Mouse (Mus musculus) neural tube, embryonic 14.5 days (tissue): ENCODE measurements around the gene Unc119. TPM values are rescaled to one million over a fixed set of nuclear protein-coding genes. Genes with fewer than 3 reads are reported as not detected.
A peak's percentile ranks its signal among the peaks of the same experiment; 100 is the strongest.

Source experiments
- ATAC-seq: fragments of 200-750 bp; cut with Nextera tagmentation; 2 replicates; pipeline ENCODE4 v1.8.0; 2017; ENCODE audit warnings: low read depth, mild to moderate bottlenecking, moderate TSS enrichment, moderate library complexity
- H3K27ac ChIP-seq: fragments of 300-500 bp; sonication (generic); 2 replicates; pipeline ENCODE4 v1.5.1; 2014; ENCODE audit warnings: low read depth, mild to moderate bottlenecking, control low read depth, low read length, moderate library complexity, mixed read lengths
- H3K27me3 ChIP-seq: fragments of 300-500 bp; sonication (generic); 2 replicates; pipeline ENCODE4 v1.6.1; 2014; ENCODE audit warnings: low read length; ENCODE audit not compliant: control insufficient read depth, insufficient read depth
- H3K36me3 ChIP-seq: fragments of 300-500 bp; sonication (generic); 2 replicates; pipeline ENCODE4 v1.6.1; 2014; ENCODE audit warnings: low read length, mixed read lengths; ENCODE audit not compliant: control insufficient read depth, insufficient read depth
- H3K4me1 ChIP-seq: fragments of 300-500 bp; sonication (generic); 2 replicates; pipeline ENCODE4 v1.6.1; 2014; ENCODE audit warnings: low read length; ENCODE audit not compliant: control insufficient read depth, insufficient read depth
- H3K4me2 ChIP-seq: fragments of 300-500 bp; sonication (generic); 2 replicates; pipeline ENCODE4 v1.6.1; 2014; ENCODE audit warnings: mild to moderate bottlenecking, low read depth, low read length, control low read depth
- H3K4me3 ChIP-seq: fragments of 300-500 bp; sonication (generic); 2 replicates; pipeline ENCODE4 v1.5.1; 2014; ENCODE audit warnings: low read depth, low read length, control low read depth, mixed read lengths
- H3K9ac ChIP-seq: fragments of 300-500 bp; sonication (generic); replicated peaks from 2 replicates; pipeline ENCODE4 v1.6.1; 2014; ENCODE audit warnings: low read depth, mild to moderate bottlenecking, control low read depth, low read length, mixed read lengths
- H3K9me3 ChIP-seq: fragments of 300-500 bp; sonication (generic); 2 replicates; pipeline ENCODE4 v1.6.1; 2016; ENCODE audit warnings: low read length; ENCODE audit not compliant: control insufficient read depth
- WGBS: fragments of 180-500 bp; shearing (Covaris S2); extraction: QIAGEN DNeasy Blood & Tissue Kit; methylation state at CpG from one replicate; pipeline ENCODE4 v1.1.7; 2014; 5-methylcytosine and 5-hydroxymethylcytosine counted together
- polyA plus RNA-seq: library from polyadenylated mRNA; unstranded; fragments of >200 nt; fragmentation: Nextera tagmentation; extraction: Ambion mirVana; gene quantifications from 2 replicates; pipeline ENCODE4 v1.2.1, GENCODE M21; 2014

Gene Unc119
- polyA plus RNA-seq, 1 experiment from 2014 or later = 91.5 TPM

- Histone ChIP-seq H3K9me3 (no peaks in the 10 kb centered on the region), H3K4me1 (0 out of 2 replicates have a peak, but pooled peaks cover 4% of the 10 kb centered on the region), H3K4me3 (0 out of 2 replicates have a peak overlapping the region, but pooled peaks have one; percentile 4), H3K4me2 (peak overlapping the region; percentile 43; the same call in 1 of the 2 replicates), H3K36me3 (no peaks in the 10 kb centered on the region), H3K27ac (no peak overlapping the region), H3K27me3 (no peaks in the 10 kb centered on the region), H3K9ac (peak overlapping the region; percentile 21; the same call in 1 of the 2 replicates)
- WGBS = 10% methylated on average over 18 of the region's 18 CpGs
- ATAC-seq = peak; percentile 65; the same call in 1 of the 2 replicates
Observed at GRCm38 (mm10) chr11:78397397-78397796, 54.1 kb downstream of the Unc119 start.

DNA sequence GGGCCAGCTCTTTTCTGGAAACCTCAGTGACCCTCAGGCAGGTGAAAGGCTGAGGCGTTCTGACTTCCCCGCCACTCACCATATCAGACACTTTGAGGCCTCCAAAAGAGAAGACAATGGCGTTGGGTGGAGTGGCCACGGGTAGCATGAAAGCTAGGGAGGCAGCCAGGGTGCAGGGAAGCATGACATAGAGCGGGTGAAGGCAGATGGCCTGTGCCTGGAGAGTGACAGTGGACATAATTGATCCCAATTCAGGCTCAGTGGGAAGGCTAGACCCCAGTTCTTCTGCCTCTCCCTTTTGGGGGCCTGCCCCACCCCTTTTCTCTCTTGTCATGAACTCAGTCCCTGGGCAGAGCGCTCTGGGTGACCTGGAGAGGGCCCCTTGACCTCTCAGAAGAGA, 54.9 kb downstream of the Unc119 start:
- H3K9ac ChIP-seq = no peak overlapping the region
- 60% methylated on average over 6 of the region's 6 CpGs for WGBS
- no peaks in the 10 kb centered on the region for H3K36me3 ChIP-seq
- H3K4me3 ChIP-seq = no peak overlapping the region
- no peak overlapping the region for H3K27ac ChIP-seq
- 0 out of 2 replicates have a peak, but pooled peaks cover 4% of the 10 kb centered on the region for H3K4me1 ChIP-seq
- H3K4me2 ChIP-seq = no peak overlapping the region
- no peaks in the 10 kb centered on the region for H3K9me3 ChIP-seq
- no peaks in the 10 kb centered on the region for H3K27me3 ChIP-seq
- no peak for ATAC-seq

Other genes with a start within 250 kb of the Unc119 start
- 29.3 and 35.6 TPM in 2 replicates for gene Fam222b, start 248.8 kb upstream of the Unc119 start, polyA plus RNA-seq
- gene Traf4, start 177.9 kb upstream of the Unc119 start, polyA plus RNA-seq = 56.5 and 77.9 TPM in 2 replicates
- 3.9 and 6.1 TPM in 2 replicates for gene Nek8, start 166.8 kb upstream of the Unc119 start, polyA plus RNA-seq
- 14.6 and 16.7 TPM in 2 replicates for gene Tlcd1, start 166.8 kb upstream of the Unc119 start, polyA plus RNA-seq
- gene Rpl23a, start 159.9 kb upstream of the Unc119 start, polyA plus RNA-seq = 906 and 951 TPM in 2 replicates
- gene Rab34, start 155.1 kb upstream of the Unc119 start, polyA plus RNA-seq = 61.5 and 63.9 TPM in 2 replicates
- 2.8 and 3.5 TPM in 2 replicates for gene Proca1, start 150.1 kb upstream of the Unc119 start, polyA plus RNA-seq
- 98.1 and 107 TPM in 2 replicates for gene Sdf2, start 97.7 kb upstream of the Unc119 start, polyA plus RNA-seq
- gene Supt6, start 97.5 kb upstream of the Unc119 start, polyA plus RNA-seq = 22.3 and 32.0 TPM in 2 replicates
- gene 2610507B11Rik, start 81.7 kb upstream of the Unc119 start, polyA plus RNA-seq = 63.2 and 73.7 TPM in 2 replicates
- 0.08 and 0.30 TPM in 2 replicates for gene BC030499, start 52.6 kb upstream of the Unc119 start, polyA plus RNA-seq
- gene Spag5, start 42.0 kb upstream of the Unc119 start, polyA plus RNA-seq = 3.4 and 3.5 TPM in 2 replicates
- 245 and 350 TPM in 2 replicates for gene Aldoc, start 20.5 kb upstream of the Unc119 start, polyA plus RNA-seq
- 71.4 and 80.0 TPM in 2 replicates for gene Pigs, start 15.1 kb upstream of the Unc119 start, polyA plus RNA-seq
- gene Foxn1, start 43.1 kb downstream of the Unc119 start, polyA plus RNA-seq = not detected in 2 replicates
- gene Slc13a2, start 78.7 kb downstream of the Unc119 start, polyA plus RNA-seq = not detected in 2 replicates
- gene Slc46a1, start 122.2 kb downstream of the Unc119 start, polyA plus RNA-seq = 26.1 and 27.6 TPM in 2 replicates
- 54.3 and 56.1 TPM in 2 replicates for gene Sarm1, start 154.3 kb downstream of the Unc119 start, polyA plus RNA-seq
- 91.3 and 227 TPM in 2 replicates for gene Vtn, start 155.6 kb downstream of the Unc119 start, polyA plus RNA-seq
- not detected in 2 replicates for gene Sebox, start 160.0 kb downstream of the Unc119 start, polyA plus RNA-seq
- 104 and 108 TPM in 2 replicates for gene Tmem199, start 168.7 kb downstream of the Unc119 start, polyA plus RNA-seq
- gene Poldip2, start 168.7 kb downstream of the Unc119 start, polyA plus RNA-seq = 169 and 191 TPM in 2 replicates
- 49.3 and 55.0 TPM in 2 replicates for gene Tnfaip1, start 192.8 kb downstream of the Unc119 start, polyA plus RNA-seq
- gene Ift20, start 192.9 kb downstream of the Unc119 start, polyA plus RNA-seq = 122 and 124 TPM in 2 replicates
- gene Tmem97, start 207.3 kb downstream of the Unc119 start, polyA plus RNA-seq = 38.0 and 43.0 TPM in 2 replicates